Mouse (Mus musculus) erythroblast, embryonic 14.5 days (primary cell): Measurements from ENCODE around the gene 3110009E18Rik. TPM values are rescaled to one million over a fixed set of nuclear protein-coding genes. Genes with fewer than 3 reads are reported as not detected.

Experiments used
- H3K27me3 ChIP-seq: 2 replicates; pipeline ENCODE4 v1.6.1; 2012; ENCODE audit warnings: inconsistent platforms; ENCODE audit not compliant: control insufficient read depth
- H3K36me3 ChIP-seq: 2 replicates; pipeline ENCODE4 v1.6.1; 2012; ENCODE audit warnings: mild to moderate bottlenecking, inconsistent platforms; ENCODE audit not compliant: control insufficient read depth
- H3K4me1 ChIP-seq: 2 replicates; pipeline ENCODE4 v1.6.1; 2012; ENCODE audit warnings: inconsistent platforms; ENCODE audit not compliant: control insufficient read depth
- H3K4me3 ChIP-seq: replicated peaks from 2 replicates; pipeline ENCODE3; 2012; ENCODE audit warnings: moderate library complexity, mild to moderate bottlenecking, inconsistent platforms
- H3K9me3 ChIP-seq: 2 replicates; pipeline ENCODE4 v1.6.1; 2012; ENCODE audit warnings: low read length, inconsistent platforms, mixed read lengths; ENCODE audit not compliant: control insufficient read depth
- GATA1 ChIP-seq: IDR thresholded peaks from 2 replicates; pipeline ENCODE4 v1.6.1; 2012; ENCODE audit warnings: low read length, inconsistent platforms, mixed read lengths
- TAL1 ChIP-seq: IDR thresholded peaks from 3 replicates; pipeline ENCODE4 v1.6.1; 2012; ENCODE audit warnings: low read length, inconsistent platforms, mixed read lengths
- polyA plus RNA-seq: library from polyadenylated mRNA; stranded (reverse); fragments of >175 nt; gene quantifications from 2 replicates; pipeline ENCODE4 v1.2.3, GENCODE M21; 2012

The 3110009E18Rik gene
- polyA plus RNA-seq, 1 experiment = not detected

DNA sequence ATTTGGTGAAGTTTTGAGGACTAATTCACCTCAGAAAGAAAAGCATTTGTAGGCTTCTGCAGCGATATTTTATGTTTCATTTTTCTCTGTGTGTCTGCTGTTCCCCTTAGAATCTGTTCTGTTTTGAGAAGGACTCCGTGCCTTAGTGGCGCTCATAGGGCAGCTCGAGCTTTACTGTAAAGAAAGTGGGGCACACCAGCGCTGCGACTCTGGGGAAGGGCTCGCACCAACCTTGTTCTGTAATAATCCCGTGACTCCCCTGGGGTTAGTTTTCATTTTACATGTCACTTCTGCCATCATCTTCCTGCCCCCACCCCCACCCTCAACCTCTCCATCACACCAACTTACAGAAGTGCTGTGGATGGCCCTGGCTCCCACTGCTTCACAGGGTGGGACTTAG lies 56.2 kb downstream of the 3110009E18Rik start:
- Histone ChIP-seq H3K4me3 (no peak overlapping the region), H3K27me3 (no peaks in the 10 kb centered on the region), H3K9me3 (no peaks in the 10 kb centered on the region), H3K4me1 (no peaks in the 10 kb centered on the region), H3K36me3 (no peaks in the 10 kb centered on the region)
- TF ChIP-seq GATA1 = no peak
- no peak for TF ChIP-seq TAL1

- TF ChIP-seq TAL1 (no peak), GATA1 (no peak)
- no peaks in the 10 kb centered on the region for H3K9me3 ChIP-seq
- no peaks in the 10 kb centered on the region for H3K27me3 ChIP-seq
- H3K36me3 ChIP-seq = no peaks in the 10 kb centered on the region
- no peaks in the 10 kb centered on the region for H3K4me1 ChIP-seq
- H3K4me3 ChIP-seq = no peak overlapping the region
Observed at GRCm38 (mm10) chr1:120186204-120186603, 65.2 kb downstream of the 3110009E18Rik start.

DNA sequence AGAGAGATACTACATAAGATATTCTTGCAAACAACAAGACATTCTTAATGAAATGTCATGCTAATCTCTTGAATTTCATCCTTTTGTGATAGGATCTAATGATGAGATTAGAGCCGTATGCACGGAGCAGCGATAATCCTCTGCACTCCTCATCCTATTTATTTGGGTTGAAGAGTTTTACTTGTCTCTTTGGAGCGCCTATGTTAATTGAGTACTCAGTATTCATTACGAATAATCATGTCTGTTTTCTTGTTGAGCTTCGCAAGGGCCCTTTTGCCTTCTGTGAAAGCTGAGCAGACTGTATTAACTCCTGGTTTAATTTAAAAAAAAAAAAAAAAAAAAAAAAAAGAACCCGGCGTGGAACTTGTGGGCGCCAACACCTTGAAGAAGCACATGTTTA lies 65.7 kb downstream of the 3110009E18Rik start:
- Histone ChIP-seq H3K4me3 (no peak overlapping the region), H3K9me3 (no peaks in the 10 kb centered on the region), H3K27me3 (no peaks in the 10 kb centered on the region), H3K36me3 (no peaks in the 10 kb centered on the region), H3K4me1 (no peaks in the 10 kb centered on the region)
- TF ChIP-seq TAL1 (no peak), GATA1 (no peak)

- no peaks in the 10 kb centered on the region for H3K4me1 ChIP-seq
- H3K9me3 ChIP-seq = no peaks in the 10 kb centered on the region
- H3K27me3 ChIP-seq = no peaks in the 10 kb centered on the region
- TF ChIP-seq GATA1 = no peak
- no peak for TF ChIP-seq TAL1
- H3K36me3 ChIP-seq = no peaks in the 10 kb centered on the region
- H3K4me3 ChIP-seq = no peak overlapping the region
Observed at GRCm38 (mm10) chr1:120187059-120187458, 66.1 kb downstream of the 3110009E18Rik start.

DNA sequence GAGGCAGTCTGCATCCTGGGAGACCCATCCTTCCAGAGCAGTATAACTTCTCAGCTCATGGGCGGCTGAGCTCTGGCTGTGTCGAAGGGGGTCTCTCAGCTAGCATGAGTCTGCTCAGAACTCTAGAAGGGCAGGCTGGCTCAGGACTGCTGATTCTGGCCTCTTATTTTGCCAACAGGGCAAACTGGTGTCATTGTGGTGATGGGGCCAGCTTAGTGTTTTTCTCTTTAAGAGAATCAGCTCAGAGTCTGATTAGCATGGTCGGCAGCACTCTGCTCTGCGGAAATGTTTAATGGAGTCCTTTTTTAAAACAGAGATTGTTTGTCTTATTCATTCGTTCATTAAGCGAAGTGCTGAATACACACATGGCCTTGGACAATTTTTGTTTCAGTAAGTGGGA lies 68.2 kb downstream of the 3110009E18Rik start:
- no peak for TF ChIP-seq GATA1
- TF ChIP-seq TAL1 = no peak
- H3K9me3 ChIP-seq = no peaks in the 10 kb centered on the region
- H3K27me3 ChIP-seq = no peaks in the 10 kb centered on the region
- H3K4me3 ChIP-seq = no peak overlapping the region
- no peaks in the 10 kb centered on the region for H3K36me3 ChIP-seq
- no peaks in the 10 kb centered on the region for H3K4me1 ChIP-seq

- Histone ChIP-seq H3K4me3 (no peak overlapping the region), H3K9me3 (no peaks in the 10 kb centered on the region), H3K36me3 (no peaks in the 10 kb centered on the region), H3K27me3 (no peaks in the 10 kb centered on the region), H3K4me1 (no peaks in the 10 kb centered on the region)
- no peak for TF ChIP-seq TAL1
- TF ChIP-seq GATA1 = no peak
Observed at GRCm38 (mm10) chr1:120190300-120190699, 69.3 kb downstream of the 3110009E18Rik start.

DNA sequence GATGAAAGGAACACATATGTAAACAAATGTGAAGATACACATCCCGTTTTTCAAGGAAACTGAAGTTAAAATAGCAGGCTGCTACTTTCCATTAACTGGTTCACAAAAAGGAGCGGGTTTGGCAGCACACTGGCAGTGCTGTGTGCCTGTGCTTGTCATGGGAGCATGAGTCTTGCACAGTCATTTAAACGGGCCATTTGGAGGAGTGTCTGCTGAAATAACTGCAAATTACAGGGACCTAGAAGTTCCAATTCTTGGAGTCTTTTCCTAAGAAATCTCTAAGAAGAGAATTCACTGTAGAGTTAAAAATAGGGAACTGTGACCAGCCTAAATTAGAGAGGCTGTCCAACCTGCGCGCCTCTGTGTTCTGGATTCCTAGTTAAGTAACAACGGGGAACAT lies 70.0 kb downstream of the 3110009E18Rik start:
- no peak overlapping the region for H3K4me3 ChIP-seq
- no peaks in the 10 kb centered on the region for H3K36me3 ChIP-seq
- H3K4me1 ChIP-seq = no peaks in the 10 kb centered on the region
- no peak for TF ChIP-seq GATA1
- no peak for TF ChIP-seq TAL1
- no peaks in the 10 kb centered on the region for H3K27me3 ChIP-seq
- no peaks in the 10 kb centered on the region for H3K9me3 ChIP-seq

- TF ChIP-seq GATA1 (no peak), TAL1 (no peak)
- H3K4me3 ChIP-seq = no peak overlapping the region
- H3K4me1 ChIP-seq = no peaks in the 10 kb centered on the region
- H3K9me3 ChIP-seq = no peaks in the 10 kb centered on the region
- H3K36me3 ChIP-seq = no peaks in the 10 kb centered on the region
- H3K27me3 ChIP-seq = no peaks in the 10 kb centered on the region
Observed at GRCm38 (mm10) chr1:120192321-120192720, 71.3 kb downstream of the 3110009E18Rik start.

GRCm38 (mm10) chr1:120193586-120193985 lies 72.6 kb downstream of the 3110009E18Rik start:
- Histone ChIP-seq H3K4me1 (no peaks in the 10 kb centered on the region), H3K4me3 (no peak overlapping the region), H3K9me3 (no peaks in the 10 kb centered on the region), H3K27me3 (no peaks in the 10 kb centered on the region), H3K36me3 (no peaks in the 10 kb centered on the region)
- TF ChIP-seq TAL1 (no peak), GATA1 (no peak)

GRCm38 (mm10) chr1:120195947-120196346 lies 75.0 kb downstream of the 3110009E18Rik start:
- no peak for TF ChIP-seq TAL1
- TF ChIP-seq GATA1 = no peak
- Histone ChIP-seq H3K4me3 (no peak overlapping the region), H3K4me1 (no peaks in the 10 kb centered on the region), H3K27me3 (no peaks in the 10 kb centered on the region), H3K9me3 (no peaks in the 10 kb centered on the region), H3K36me3 (no peaks in the 10 kb centered on the region)
